Mouse (Mus musculus): ENCODE results near the gene Kcna5. TPM values are rescaled to one million over a fixed set of nuclear protein-coding genes. Genes with fewer than 3 reads are reported as not detected.
A peak's percentile ranks its signal among the peaks of the same experiment; 100 is the strongest.

The Kcna5 gene
- total RNA-seq, 1 experiment = not detected

DNA sequence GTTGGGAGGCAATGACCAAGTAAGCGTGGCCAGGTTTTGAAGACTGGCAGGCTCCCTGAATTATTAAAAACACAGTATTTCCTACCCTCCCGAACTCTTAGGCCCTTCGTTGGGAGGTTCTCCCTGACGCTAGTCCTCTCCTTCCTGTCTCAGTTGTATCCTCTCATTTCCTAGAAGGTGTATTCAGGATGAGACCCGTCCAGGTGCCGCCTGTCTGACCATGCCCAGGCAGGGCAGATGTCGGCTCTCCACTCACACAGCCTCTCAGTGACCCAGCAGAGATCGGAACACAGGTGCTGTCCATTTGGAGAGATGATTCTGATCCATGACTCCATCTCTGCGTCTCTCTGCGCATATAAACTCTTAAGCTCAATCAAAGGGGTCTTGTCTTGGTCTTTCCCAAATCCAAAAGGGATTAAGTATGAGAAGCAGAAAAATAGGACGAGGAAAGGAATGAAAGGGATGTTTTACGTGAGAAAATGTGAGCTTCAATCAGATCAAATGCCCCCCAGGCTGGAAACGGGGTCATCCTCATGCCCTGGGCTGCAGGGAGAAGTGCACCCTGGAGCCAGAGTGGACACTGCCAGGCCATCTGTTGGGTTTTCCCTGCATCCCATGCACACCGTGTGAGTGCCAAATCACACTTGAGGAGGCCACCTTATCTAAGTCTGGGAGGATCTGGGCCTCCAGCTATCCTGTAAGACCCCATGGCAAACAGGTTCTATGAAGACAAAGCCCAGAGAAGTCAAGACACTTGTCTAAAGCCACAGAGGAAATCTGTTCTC lies 33.0 kb upstream of the Kcna5 start:
- Histone ChIP-seq H3K9ac (ENCODE audit: insufficient read depth, low read depth, low read length, poor library complexity, severe bottlenecking) (no peak overlapping the region), H3K4me3 (ENCODE audit: insufficient read depth in 1 of 2, low read depth in 1 of 2, low read length in 2 of 2, poor library complexity in 1 of 2, severe bottlenecking in 1 of 2) (no peak overlapping the region), H3K9me3 (ENCODE audit: control insufficient read depth, insufficient read depth, low read depth, low read length) (no peaks in the 10 kb centered on the region), H3K4me1 (ENCODE audit: control insufficient read depth in 2 of 2, insufficient read depth in 2 of 2, low read length in 2 of 2, poor library complexity in 1 of 2) (no peaks in the 10 kb centered on the region), H3K27ac (ENCODE audit: insufficient read depth, low read depth, low read length, poor library complexity, severe bottlenecking) (no peak overlapping the region), H3K36me3 (ENCODE audit: control insufficient read depth, insufficient read depth, low read length, poor library complexity, severe bottlenecking) (no peaks in the 10 kb centered on the region)
- DNase-seq (ENCODE audit: low read depth, low spot score) = no peak
- in situ Hi-C loops (cut with MboI; ENCODE audit: low sequenced_read_pairs in 2 of 2, unreplicated experiment in 2 of 2) = no loop called here
- TF ChIP-seq ZNF384 (IDR thresholded peaks at IDR 0.05; ENCODE audit: low read depth, low read length) (no peak), CHD2 (IDR thresholded peaks at IDR 0.05; ENCODE audit: low read depth, low read length) (no peak), HCFC1 (IDR thresholded peaks at IDR 0.05; ENCODE audit: borderline replicate concordance, insufficient read depth, low read length) (no peak), ZC3H11A (IDR thresholded peaks at IDR 0.05; ENCODE audit: borderline replicate concordance, low read depth, low read length) (no peak), MAFK (IDR thresholded peaks at IDR 0.05; ENCODE audit: insufficient read depth, low read depth, low read length) (no peak)

DNA sequence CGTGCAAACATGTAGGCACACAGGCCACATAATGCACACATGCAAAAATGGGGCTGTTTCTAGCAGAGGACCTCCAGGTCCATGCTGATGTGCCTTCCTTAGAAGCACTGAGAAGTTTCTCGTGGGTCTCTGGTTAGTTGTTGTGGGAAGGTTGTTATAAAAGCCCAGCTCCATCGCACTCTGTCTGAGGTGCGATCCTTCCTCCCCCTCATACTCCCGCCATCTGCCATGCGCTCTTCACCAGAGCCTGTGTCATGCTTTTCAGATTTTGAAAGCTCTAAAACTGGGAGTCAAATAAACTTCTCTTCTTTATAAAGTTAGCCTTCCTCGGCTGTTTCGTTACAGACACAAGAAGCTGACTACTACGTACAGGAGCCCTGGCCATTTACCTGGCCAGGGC lies 32.1 kb upstream of the Kcna5 start:
- in situ Hi-C loops (cut with MboI; ENCODE audit: low sequenced_read_pairs in 2 of 2, unreplicated experiment in 2 of 2) = no loop called here
- DNase-seq (ENCODE audit: low read depth, low spot score) = no peak
- Histone ChIP-seq H3K9me3 (ENCODE audit: control insufficient read depth, insufficient read depth, low read depth, low read length) (no peaks in the 10 kb centered on the region), H3K27ac (ENCODE audit: insufficient read depth, low read depth, low read length, poor library complexity, severe bottlenecking) (no peak overlapping the region), H3K4me3 (ENCODE audit: insufficient read depth in 1 of 2, low read depth in 1 of 2, low read length in 2 of 2, poor library complexity in 1 of 2, severe bottlenecking in 1 of 2) (no peak overlapping the region), H3K4me1 (ENCODE audit: control insufficient read depth in 2 of 2, insufficient read depth in 2 of 2, low read length in 2 of 2, poor library complexity in 1 of 2) (no peaks in the 10 kb centered on the region), H3K9ac (ENCODE audit: insufficient read depth, low read depth, low read length, poor library complexity, severe bottlenecking) (no peak overlapping the region), H3K36me3 (ENCODE audit: control insufficient read depth, insufficient read depth, low read length, poor library complexity, severe bottlenecking) (no peaks in the 10 kb centered on the region)
- TF ChIP-seq HCFC1 (IDR thresholded peaks at IDR 0.05; ENCODE audit: borderline replicate concordance, insufficient read depth, low read length) (no peak), CHD2 (IDR thresholded peaks at IDR 0.05; ENCODE audit: low read depth, low read length) (no peak), ZC3H11A (IDR thresholded peaks at IDR 0.05; ENCODE audit: borderline replicate concordance, low read depth, low read length) (no peak), ZNF384 (IDR thresholded peaks at IDR 0.05; ENCODE audit: low read depth, low read length) (no peak), MAFK (IDR thresholded peaks at IDR 0.05; ENCODE audit: insufficient read depth, low read depth, low read length) (no peak)

DNA sequence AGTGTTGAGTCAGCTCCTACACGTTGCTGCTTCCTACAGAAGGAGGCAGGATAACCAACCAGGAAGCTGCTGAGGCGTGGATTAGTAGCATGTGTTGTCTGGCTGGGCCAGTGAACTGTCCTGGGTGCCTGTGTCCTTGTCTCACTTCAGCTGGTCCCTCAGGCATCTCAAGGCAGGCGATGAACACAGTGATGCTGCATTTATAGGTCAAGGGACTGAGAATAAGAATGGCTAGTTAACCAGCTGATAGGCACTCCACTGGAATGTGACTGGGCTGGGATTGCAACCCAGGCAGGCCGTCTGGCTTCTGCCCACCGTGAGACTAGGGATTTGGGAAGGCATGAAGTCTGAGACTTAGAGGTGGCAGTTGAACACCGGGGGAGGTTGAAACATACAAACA lies 29.2 kb upstream of the Kcna5 start:
- Histone ChIP-seq H3K27ac (ENCODE audit: insufficient read depth, low read depth, low read length, poor library complexity, severe bottlenecking) (no peak overlapping the region), H3K4me3 (ENCODE audit: insufficient read depth in 1 of 2, low read depth in 1 of 2, low read length in 2 of 2, poor library complexity in 1 of 2, severe bottlenecking in 1 of 2) (no peak overlapping the region), H3K4me1 (ENCODE audit: control insufficient read depth in 2 of 2, insufficient read depth in 2 of 2, low read length in 2 of 2, poor library complexity in 1 of 2) (no peaks in the 10 kb centered on the region), H3K9ac (ENCODE audit: insufficient read depth, low read depth, low read length, poor library complexity, severe bottlenecking) (no peak overlapping the region), H3K9me3 (ENCODE audit: control insufficient read depth, insufficient read depth, low read depth, low read length) (no peaks in the 10 kb centered on the region), H3K36me3 (ENCODE audit: control insufficient read depth, insufficient read depth, low read length, poor library complexity, severe bottlenecking) (no peaks in the 10 kb centered on the region)
- no peak for DNase-seq (ENCODE audit: low read depth, low spot score)
- TF ChIP-seq CHD2 (IDR thresholded peaks at IDR 0.05; ENCODE audit: low read depth, low read length) = no peak
- in situ Hi-C loops (cut with MboI; ENCODE audit: low sequenced_read_pairs in 2 of 2, unreplicated experiment in 2 of 2) = no loop called here

DNA sequence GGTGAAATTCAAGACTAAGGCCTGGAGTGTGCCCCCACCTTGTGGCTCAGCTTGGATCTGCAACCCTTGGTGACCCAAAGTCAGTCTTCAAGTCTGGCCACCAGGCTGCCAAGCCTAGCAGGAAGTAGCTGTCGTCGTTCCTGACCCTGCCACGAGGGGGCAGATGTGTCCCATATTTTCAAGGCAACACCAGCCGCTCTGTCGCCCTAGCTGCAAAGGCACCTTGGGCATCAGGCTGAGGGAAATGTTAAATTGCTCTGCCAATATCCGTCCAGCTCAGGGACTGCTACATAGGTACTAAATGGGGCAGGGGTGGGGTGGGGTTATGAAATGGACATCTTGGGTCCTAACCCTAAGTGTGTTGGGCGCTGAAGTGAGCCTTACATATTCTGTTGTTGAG lies 28.7 kb upstream of the Kcna5 start:
- no peak overlapping the region for H3K27ac ChIP-seq (ENCODE audit: insufficient read depth, low read depth, low read length, poor library complexity, severe bottlenecking)
- H3K4me1 ChIP-seq (ENCODE audit: control insufficient read depth in 2 of 2, insufficient read depth in 2 of 2, low read length in 2 of 2, poor library complexity in 1 of 2) = no peaks in the 10 kb centered on the region
- no peak overlapping the region for H3K4me3 ChIP-seq (ENCODE audit: insufficient read depth in 1 of 2, low read depth in 1 of 2, low read length in 2 of 2, poor library complexity in 1 of 2, severe bottlenecking in 1 of 2)
- H3K9ac ChIP-seq (ENCODE audit: insufficient read depth, low read depth, low read length, poor library complexity, severe bottlenecking) = no peak overlapping the region
- no peaks in the 10 kb centered on the region for H3K9me3 ChIP-seq (ENCODE audit: control insufficient read depth, insufficient read depth, low read depth, low read length)
- H3K36me3 ChIP-seq (ENCODE audit: control insufficient read depth, insufficient read depth, low read length, poor library complexity, severe bottlenecking) = no peaks in the 10 kb centered on the region
- TF ChIP-seq HCFC1 (IDR thresholded peaks at IDR 0.05; ENCODE audit: borderline replicate concordance, insufficient read depth, low read length) = 0 out of 2 replicates have a peak, but pooled peaks have one; percentile 44
- TF ChIP-seq MAFK (IDR thresholded peaks at IDR 0.05; ENCODE audit: insufficient read depth, low read depth, low read length) = no peak
- in situ Hi-C loops (cut with MboI; ENCODE audit: low sequenced_read_pairs in 2 of 2, unreplicated experiment in 2 of 2) = no loop called here
- peak; percentile 78 for DNase-seq (ENCODE audit: low read depth, low spot score)

DNA sequence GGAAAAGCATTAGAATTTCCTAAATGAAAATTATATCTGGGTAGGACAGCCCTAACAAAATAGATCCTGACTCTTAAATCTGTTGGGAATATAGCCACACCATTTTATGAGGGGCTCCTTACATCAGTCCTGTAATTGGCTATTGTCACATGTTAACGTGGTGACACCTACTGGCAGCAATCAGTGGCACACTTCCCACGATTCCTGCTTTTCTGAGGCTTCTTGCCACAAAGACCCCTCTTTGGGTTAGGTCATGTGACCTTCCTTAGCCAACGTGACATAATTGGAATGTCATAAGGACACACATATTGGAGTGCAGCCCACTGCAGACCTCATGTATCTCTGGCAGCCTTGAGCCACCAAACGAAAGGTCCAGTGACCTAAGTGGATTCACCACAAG lies 26.5 kb upstream of the Kcna5 start:
- in situ Hi-C loops (cut with MboI; ENCODE audit: low sequenced_read_pairs in 2 of 2, unreplicated experiment in 2 of 2) = no loop called here
- no peak overlapping the region for H3K27ac ChIP-seq (ENCODE audit: insufficient read depth, low read depth, low read length, poor library complexity, severe bottlenecking)
- no peaks in the 10 kb centered on the region for H3K4me1 ChIP-seq (ENCODE audit: control insufficient read depth in 2 of 2, insufficient read depth in 2 of 2, low read length in 2 of 2, poor library complexity in 1 of 2)
- no peaks in the 10 kb centered on the region for H3K36me3 ChIP-seq (ENCODE audit: control insufficient read depth, insufficient read depth, low read length, poor library complexity, severe bottlenecking)
- no peaks in the 10 kb centered on the region for H3K9me3 ChIP-seq (ENCODE audit: control insufficient read depth, insufficient read depth, low read depth, low read length)
- H3K9ac ChIP-seq (ENCODE audit: insufficient read depth, low read depth, low read length, poor library complexity, severe bottlenecking) = no peak overlapping the region
- DNase-seq (ENCODE audit: low read depth, low spot score) = peak; percentile 7
- H3K4me3 ChIP-seq (ENCODE audit: insufficient read depth in 1 of 2, low read depth in 1 of 2, low read length in 2 of 2, poor library complexity in 1 of 2, severe bottlenecking in 1 of 2) = no peak overlapping the region
- TF ChIP-seq ZNF384 (IDR thresholded peaks at IDR 0.05; ENCODE audit: low read depth, low read length) (no peak), HCFC1 (IDR thresholded peaks at IDR 0.05; ENCODE audit: borderline replicate concordance, insufficient read depth, low read length) (no peak), ZC3H11A (IDR thresholded peaks at IDR 0.05; ENCODE audit: borderline replicate concordance, low read depth, low read length) (no peak), CHD2 (IDR thresholded peaks at IDR 0.05; ENCODE audit: low read depth, low read length) (no peak), MAFK (IDR thresholded peaks at IDR 0.05; ENCODE audit: insufficient read depth, low read depth, low read length) (no peak)

All from ES-E14 (cell line).